Mouse (Mus musculus) G1E (cell line): ENCODE data around the gene Siae.

Experiments
- CTCF ChIP-seq: IDR thresholded peaks from 2 replicates; pipeline ENCODE4 v1.5.1; 2012; ENCODE audit warnings: low read depth, low read length, inconsistent platforms, mixed read lengths
- GATA1 ChIP-seq: IDR thresholded peaks from 2 replicates; pipeline ENCODE4 v1.6.1; 2012; ENCODE audit warnings: borderline replicate concordance, low read length, inconsistent platforms, mixed read lengths
- GATA2 ChIP-seq: IDR thresholded peaks from 2 replicates; pipeline ENCODE4 v1.6.1; 2012; ENCODE audit warnings: low read depth, low read length, inconsistent platforms, borderline replicate concordance
- TAL1 ChIP-seq: conservative IDR thresholded peaks from 2 replicates; pipeline ENCODE4 v1.6.1; 2012; ENCODE audit warnings: low read depth, low read length, inconsistent platforms, mixed read lengths

GRCm38 (mm10) chr9:37675287-37675686 is 119.8 kb downstream of the Siae start:
- TF ChIP-seq CTCF = no peak
- TF ChIP-seq TAL1 = no peak
- no peak for TF ChIP-seq GATA2
- no peak for TF ChIP-seq GATA1
